Mouse (Mus musculus) activated CD4-positive, CD25-positive, alpha-beta regulatory T cell, adult 4 months (primary cell): ENCODE results near the gene Tex11. TPM values are rescaled to one million over a fixed set of nuclear protein-coding genes. Genes with fewer than 3 reads are reported as not detected.
"Not testable (repeated sequence)": the region's sequence is repeated elsewhere in the genome, so short reads cannot be mapped to it uniquely, and the experiment has no call there.

Source experiments
- ATAC-seq: one replicate; pipeline ENCODE4 v1.8.0; 2017
- polyA plus RNA-seq, 2 experiments: library from polyadenylated mRNA; unstranded; fragments of 100-300 nt; shearing (Covaris generic); gene quantifications; one replicate each; pipeline ENCODE4 v1.2.1; 2017

The Tex11 gene
- polyA plus RNA-seq = under 1 TPM in 1 of 2 experiments, not detected in 1; 0.15 TPM

DNA sequence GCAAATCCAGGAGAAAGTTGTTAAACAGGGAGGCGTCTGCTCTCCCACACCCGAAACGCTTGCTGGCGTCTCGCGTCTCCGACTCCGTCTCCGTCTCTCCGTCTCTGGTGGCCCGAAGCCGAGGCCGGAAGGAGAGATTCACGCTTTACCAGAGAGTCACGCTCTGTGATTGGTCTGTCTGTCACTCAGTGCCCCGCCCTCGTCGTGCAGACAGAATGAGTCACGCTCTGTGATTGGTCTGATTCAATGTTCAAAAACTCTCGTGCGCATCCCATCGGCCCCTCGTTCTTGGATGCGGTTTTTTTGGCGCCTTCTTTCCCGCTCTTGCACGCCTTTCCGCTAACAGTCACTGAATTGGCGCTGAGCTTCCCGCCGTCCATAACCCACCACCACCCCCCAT is at the start of gene Tex11:
Gene Tex11, minus strand, starts transcription at position 127 of the 400 bp plus-strand sequence.
- ATAC-seq = no peak

DNA sequence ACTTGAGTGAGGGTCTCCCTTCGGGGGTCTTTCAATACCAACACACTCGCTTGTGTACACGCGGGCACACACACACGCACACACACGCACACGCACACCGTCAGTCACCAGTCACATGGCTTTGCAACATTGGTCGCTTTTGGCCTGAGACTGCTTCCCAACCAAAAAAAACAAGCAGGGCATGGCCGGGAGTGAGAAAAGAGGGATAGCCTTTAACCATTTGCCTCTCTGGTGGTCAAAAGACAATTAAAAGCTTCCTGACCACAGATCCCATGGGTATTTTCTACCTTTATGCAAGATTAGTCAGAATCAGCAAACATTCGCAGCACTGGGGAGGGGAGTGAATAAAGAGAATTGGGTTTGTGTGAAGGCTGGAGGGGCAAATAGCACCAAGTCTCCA is 26.5 kb upstream of the Tex11 start, which contains the start of gene Slc7a3:
Gene Slc7a3, minus strand, starts transcription at position 101 of the 400 bp plus-strand sequence.
- ATAC-seq = no peak

DNA sequence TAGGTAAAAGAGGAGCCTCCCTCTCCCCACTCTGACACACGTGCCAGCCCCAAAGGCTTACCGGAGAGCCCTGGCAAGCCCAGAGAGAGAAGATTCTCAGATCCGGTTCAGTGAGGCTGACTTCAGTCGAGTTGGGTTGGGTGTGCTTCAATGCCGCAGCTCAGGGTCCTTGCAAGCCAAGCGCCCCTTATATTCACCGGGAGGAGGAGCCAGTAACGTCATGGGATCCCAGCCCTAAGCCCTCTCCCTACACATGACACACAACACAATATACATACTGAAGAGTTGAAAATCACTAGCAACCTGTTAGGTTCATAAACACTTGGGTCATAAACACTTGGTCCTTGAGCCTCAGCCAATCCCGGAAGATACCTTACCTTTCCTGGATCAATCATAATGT is 25.7 kb upstream of the Tex11 start:
- not testable (repeated sequence) for ATAC-seq

GRCm38 (mm10) chrX:101084192-101084591 is 24.7 kb upstream of the Tex11 start:
- no peak for ATAC-seq

DNA sequence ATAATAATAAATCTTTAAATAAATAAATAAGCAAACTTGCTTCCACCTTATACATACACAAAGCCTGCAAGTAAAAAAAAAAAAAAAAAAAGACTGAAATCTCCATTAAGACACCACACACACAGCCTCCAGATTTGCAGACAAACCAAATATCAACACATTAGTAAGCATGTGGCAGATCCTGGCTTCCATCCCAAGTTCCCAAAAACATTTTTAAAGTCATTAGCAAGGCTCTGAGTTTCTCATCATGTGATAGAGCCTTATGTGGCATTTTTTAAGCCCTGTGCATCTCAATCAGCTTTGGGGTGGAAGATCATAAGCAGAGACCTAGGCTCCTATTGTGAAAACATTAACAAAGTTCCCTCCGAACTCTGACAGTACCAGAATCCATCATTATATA is 5.8 kb upstream of the Tex11 start:
- ATAC-seq = no peak

GRCm38 (mm10) chrX:101063503-101063902 is 4.0 kb upstream of the Tex11 start:
- ATAC-seq = no peak

GRCm38 (mm10) chrX:100943640-100944039 is 115.8 kb downstream of the Tex11 start:
- ATAC-seq = no peak

DNA sequence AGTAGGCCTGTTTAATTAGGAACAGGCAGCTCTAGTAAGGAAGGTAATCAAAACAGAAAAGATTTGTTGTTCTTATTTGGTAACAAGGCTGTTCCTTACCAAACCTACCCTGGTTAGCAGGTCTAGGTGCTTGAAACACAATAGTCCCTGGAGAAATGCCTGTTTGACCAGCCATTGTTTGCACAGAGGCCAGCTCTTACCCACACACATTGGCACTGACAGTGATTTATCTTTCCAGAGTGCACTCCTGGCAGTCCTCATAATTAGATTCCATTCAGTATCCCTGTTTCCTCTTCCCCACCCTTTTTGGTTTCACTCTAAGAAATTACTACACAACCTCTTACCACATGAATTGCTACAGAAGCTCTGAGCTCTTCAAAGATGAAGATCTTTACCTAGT is 220.3 kb downstream of the Tex11 start:
- no peak for ATAC-seq

GRCm38 (mm10) chrX:100832806-100833205 is 226.7 kb downstream of the Tex11 start:
- no peak for ATAC-seq

DNA sequence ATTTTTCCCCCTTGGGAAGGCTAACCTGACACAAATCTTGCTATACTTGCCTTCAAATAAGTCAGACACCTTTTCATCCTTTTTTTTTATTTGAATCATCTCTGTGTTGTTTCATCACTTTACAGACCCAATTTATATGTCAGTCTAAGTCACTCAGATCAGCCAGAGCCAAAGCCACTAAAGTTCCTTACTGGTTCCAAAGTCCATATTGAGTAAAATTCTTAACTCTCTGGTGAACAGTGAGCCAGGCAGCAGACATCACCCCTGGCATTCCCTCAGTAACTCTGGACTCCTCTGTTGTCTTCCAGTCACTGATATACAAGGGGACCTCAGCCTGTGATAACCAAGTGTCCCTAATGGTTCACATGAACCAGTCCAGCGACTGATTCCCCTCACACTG is 233.9 kb downstream of the Tex11 start:
- no peak for ATAC-seq

DNA sequence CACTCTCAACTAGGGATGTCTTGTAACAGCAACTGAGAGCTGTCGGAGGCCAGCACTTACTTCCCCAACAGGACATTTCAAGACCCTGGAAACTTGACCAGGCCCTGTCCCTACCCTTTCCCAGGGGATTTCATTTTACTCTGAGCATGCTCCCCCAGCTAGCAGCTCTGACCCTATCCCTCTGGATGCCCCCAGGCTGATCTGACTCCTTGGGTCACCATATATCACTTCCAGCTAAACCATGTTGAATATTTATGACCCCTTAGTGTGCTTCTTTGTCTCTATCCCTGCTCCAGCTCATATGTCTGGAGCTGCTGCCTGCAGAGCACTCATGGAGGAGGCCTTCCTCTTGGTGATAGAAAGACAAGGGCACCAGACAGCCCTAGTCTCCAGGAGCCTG is 238.3 kb downstream of the Tex11 start:
- no peak for ATAC-seq

DNA sequence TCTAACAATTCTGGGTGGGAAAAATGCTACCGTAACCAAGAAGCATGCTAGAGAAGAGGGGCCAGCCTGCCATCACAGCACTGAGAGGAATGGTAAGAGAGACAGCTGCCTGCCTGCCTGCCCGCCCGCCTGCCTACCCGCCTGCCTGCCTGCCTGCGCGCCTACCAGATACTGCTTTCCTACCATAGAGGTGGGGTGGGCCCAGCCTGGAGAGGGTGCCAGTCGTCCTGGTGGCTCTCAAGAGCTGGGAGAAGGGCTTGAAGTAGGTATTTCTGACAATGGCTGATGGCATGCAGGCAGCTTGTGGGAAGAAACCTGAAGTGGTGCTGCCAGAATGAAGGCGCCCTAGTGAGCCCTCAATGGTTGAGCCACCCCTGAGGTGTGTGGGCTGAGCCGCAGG is 240.8 kb downstream of the Tex11 start:
- no peak for ATAC-seq

DNA sequence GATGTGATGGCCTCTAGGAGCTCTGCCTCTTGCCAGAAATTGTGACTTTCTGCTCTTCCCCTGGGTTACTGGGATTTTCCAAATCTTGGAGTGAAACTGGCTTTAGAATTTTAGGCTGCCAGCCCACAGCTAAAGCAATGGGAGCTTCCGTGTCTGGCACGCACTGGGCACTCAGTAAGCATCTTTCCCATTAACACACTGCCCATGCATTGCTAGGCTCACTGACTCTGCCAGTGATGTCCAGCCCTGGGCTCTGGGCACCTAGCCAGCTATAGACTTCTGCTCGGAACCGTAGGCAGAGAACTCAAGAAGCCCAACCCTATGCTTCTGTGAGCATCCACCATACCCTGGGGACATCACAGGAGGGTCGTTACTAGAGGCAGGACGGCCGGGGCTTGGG is 243.7 kb downstream of the Tex11 start:
- ATAC-seq = no peak

DNA sequence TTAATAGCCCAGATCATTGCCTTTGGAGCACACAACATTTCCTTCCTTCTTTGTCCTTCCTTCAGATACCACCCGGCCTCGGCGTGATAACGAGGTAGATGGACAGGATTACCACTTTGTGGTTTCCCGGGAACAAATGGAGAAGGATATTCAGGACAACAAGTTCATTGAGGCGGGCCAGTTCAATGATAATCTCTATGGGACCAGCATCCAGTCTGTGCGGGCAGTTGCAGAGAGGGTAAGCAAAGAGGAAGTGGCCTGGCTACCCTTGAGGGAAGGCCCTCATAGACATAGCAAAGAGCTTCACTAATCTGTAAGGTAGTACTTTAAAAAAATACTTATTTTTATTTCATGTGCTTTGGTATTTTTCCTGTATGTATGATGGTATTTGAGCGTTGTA is 245.3 kb downstream of the Tex11 start:
- ATAC-seq = no peak

- ATAC-seq = no peak
These were observed 248.3 kb downstream of the Tex11 start for GRCm38 (mm10) chrX:100811129-100811528.

GRCm38 (mm10) chrX:100802034-100802433 is 257.4 kb downstream of the Tex11 start:
- no peak for ATAC-seq

DNA sequence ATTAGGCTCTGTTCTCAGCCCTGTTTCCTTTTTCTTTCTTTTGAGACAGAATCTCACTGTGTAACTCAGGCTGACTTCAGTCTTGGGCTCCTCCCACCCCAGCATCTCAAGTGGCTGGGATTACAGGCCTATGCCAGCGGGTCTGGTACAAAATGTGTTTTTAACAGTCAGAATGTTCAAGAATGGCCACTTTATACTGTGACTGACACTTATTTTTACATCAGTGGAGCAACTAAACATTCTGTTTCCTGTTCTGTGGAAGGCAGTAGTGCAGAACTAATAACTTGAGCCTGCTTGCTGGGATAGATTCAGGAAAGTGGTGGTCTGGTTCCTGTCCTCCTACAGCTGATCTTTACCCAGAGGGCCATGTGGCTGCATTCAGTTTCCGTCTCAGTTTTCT is 258.8 kb downstream of the Tex11 start:
- no peak for ATAC-seq

GRCm38 (mm10) chrX:100797851-100798527 is 261.5 kb downstream of the Tex11 start:
- ATAC-seq = no peak

GRCm38 (mm10) chrX:100797370-100797769 is 262.1 kb downstream of the Tex11 start:
- ATAC-seq = no peak

GRCm38 (mm10) chrX:100796741-100797090 is 262.8 kb downstream of the Tex11 start:
- ATAC-seq = no peak

DNA sequence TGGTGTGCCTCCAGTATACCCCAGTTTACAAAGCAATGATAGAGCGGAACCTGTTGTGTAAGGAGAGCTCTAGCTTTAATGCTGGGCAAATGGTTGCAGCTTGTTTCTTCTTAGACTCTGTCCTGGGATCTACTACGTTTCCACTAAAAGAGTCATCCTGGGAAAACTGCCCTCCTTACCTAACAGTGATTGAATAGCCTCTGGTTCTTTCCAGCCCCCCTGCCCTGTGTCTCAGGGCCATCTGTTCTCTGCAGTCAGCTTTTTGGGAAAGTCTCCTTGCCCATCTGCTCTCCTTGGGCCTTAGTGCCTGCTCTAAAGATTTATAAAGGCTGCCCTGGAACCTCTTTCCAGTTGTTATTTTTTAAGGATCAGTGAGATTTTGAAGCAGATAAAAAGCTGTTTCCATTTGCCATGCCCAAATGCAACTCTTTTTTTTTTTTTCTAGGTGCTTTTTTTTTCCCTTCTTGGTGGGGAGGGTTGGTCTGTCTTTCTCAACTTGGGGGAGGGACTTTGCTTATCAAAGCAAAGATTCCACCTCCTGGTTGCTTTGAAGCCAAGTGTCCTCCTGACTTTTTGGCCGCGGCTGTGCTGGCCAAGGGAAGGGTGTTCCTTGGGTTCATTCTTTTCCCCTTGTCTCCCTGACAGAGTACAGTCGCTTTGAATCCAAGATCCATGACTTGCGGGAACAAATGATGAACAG is 263.3 kb downstream of the Tex11 start:
- no peak for ATAC-seq

DNA sequence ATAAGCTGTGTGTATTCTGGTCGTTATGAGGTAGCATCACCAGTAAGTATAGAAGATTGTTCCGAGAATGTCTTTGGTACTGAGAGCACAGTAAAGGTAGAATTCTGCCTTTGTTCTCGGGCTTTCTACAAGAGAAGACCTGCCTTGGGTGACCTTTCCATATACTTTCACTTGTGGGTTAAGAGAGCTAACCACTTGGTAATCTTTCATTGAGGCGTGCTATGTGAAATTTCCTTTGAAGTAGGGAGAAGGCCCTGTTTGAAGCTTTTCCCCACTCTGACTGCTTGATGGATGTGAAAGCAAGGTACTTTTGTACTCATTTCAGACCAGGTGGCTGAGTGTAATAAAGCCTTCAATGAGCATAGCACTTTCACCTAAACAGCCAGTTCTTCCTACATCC is 270.1 kb downstream of the Tex11 start:
- peak; percentile 90 for ATAC-seq
